Mouse (Mus musculus): ENCODE measurements around the gene Kcnq5.

Gene Kcnq5

GRCm38 (mm10) chr1:21961251-21962082, at the start of gene Kcnq5:
Gene Kcnq5, minus strand, starts transcription at chr1:21961942.
- peak; percentile 14 to 25 for DNase-seq

DNA sequence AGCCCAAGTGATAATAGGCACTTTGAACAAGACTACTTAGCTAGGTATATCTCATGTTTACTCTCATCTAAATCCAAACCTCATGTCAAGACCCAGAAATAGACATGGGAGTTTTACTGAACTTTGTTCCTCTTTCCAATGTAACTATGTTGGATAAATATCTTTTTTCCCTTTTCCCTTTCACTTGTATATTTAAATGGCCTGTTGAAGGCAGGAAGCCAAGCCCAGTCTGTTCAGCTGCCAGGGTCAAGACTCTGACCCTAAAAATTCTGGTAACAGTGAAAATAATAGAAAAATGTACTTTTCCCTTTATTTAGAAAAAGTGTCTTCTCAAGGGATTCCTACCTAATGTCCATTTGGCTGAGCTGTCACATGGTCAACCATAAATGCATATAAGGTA, 18.0 kb upstream of the Kcnq5 start:
- no peak for DNase-seq

- no peak for DNase-seq
Measured at GRCm38 (mm10) chr1:21979292-21979691, 17.6 kb upstream of the Kcnq5 start.

DNA sequence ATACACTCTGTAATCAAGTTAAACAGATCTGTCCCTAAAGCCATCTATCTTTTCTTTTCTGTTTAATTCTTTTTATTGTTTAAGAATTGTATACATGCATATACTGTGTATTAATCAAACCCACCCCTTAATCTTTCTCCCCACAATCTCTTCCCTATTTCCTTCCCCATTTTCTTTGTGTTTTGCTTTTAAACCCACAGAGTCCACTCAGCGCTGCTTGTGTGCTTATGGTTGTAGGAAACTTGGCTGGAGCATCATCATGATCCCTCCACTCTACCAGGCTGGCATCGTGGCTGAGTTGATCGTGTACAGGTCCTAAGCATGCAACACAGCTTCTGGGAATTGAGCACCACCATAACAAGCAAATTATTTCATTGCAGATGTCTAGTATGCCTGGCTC, 12.3 kb upstream of the Kcnq5 start:
- no peak for DNase-seq

- no peak for DNase-seq
Measured at GRCm38 (mm10) chr1:21967139-21967538, 5.4 kb upstream of the Kcnq5 start.

- DNase-seq: peak in 1 of 2 experiments; percentile 3
Measured at GRCm38 (mm10) chr1:21962896-21963864, 1.4 kb upstream of the Kcnq5 start.

GRCm38 (mm10) chr1:21962083-21962471, 335 bp upstream of the Kcnq5 start:
- peak; percentile 1 to 3 for DNase-seq

DNA sequence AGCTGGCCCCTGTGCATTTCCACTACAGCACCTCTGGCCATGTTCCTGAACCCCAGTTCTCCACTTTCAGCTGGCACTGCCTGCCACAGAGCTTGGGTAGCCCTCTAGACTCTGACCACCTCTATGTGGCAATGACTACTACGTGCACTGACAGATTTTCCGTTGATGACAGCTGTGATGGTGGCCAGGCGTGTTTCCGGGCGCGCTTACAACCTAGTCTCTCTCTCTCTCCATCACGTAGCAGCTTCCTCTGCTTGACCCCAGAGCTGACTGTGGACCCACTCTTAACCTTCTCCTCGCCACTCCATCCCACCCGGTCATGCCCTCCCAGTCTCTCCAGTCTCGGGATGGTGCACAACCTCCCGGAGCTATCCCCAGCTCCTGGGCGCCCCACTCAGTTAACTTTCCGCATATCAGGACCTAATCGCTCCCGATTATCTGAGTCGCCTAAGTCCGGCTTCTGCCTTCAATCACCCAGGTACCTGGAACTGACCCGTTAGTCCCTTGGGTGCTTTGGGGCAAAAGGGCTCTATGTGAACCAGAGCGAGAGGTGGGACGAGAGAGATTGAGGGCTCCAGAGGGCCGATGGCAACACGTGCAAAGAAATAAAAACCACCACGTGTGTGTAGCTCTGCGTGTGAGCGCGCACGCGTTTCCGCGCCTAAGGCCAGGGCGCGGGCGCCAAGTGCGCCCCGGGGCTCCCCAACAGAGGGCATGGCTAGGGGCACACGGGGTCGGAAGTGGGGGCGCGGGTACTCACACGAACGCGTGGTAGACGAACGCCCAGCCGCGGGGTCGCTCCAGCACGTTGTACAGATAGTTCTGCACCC, 1.1 kb downstream of the Kcnq5 start:
- DNase-seq: peak; percentile 3 to 7

DNA sequence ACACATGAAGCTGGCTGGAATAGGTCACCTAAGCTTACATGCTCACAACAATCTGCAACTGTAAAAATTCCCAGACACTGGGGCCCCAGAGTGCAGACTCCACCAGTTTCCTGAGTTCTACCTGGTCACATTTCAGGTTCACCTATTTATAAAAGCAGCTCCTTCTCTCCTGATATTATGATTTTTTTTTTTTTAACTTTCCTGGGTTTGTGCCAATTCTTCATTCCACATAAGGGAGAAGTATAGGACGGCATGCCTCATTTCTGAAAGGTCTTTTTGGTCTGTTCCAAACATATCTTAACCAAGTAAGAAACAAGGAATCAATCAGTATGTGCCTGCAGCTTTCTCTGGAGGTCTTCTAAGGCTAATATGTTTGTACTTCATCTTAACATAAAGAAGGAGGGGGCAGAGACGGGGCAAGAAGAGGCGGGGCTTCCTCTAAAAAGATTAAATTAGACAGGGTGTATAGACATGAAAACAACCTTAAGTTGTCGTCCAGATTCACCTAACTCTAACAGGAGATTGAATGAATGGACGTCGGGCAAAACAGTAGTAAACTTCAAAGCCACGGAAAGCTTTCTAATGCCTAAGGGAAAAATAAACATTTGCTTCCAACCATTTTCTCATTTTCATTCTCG, 2.0 kb downstream of the Kcnq5 start:
- DNase-seq: no peak

- no peak for DNase-seq
Measured at GRCm38 (mm10) chr1:21958013-21958412, 3.7 kb downstream of the Kcnq5 start.

- no peak for DNase-seq
Measured at GRCm38 (mm10) chr1:21940831-21941230, 20.9 kb downstream of the Kcnq5 start.

GRCm38 (mm10) chr1:21927182-21927581, 34.6 kb downstream of the Kcnq5 start:
- no peak for DNase-seq

- DNase-seq: no peak
Measured at GRCm38 (mm10) chr1:21923293-21923642, 38.5 kb downstream of the Kcnq5 start.

DNA sequence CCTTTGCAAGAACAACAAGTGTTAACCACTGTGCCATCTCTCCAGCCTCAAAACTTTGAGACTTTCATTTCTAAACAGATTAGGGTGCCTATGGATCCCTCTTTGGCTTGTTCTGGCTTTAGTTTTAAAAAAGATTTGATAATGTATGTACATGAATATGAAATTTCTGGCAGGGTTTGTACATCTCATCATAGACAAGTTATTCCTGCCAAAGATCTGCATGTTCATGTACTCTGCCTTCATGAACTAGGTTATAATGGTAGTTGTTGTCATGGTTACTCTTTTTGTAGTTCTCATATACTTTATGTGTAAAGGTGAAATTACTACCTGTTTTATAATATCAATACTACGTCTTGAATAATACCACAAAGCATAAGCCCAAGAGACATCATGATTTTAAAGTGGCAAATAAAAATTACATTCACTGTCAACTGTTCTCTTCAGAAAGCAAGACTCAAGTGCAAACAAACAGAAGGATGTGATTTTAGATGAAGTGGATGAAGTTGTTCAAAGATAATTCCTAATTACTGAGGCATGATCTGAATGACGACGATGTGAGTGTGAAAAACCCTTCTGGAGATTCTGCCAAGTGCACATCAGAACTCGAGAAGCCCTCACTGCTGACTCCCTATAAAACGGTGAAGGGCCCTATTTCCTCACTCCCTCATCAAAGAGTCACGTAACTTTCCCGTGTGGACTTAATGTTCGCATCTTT, 39.0 kb downstream of the Kcnq5 start:
- no peak for DNase-seq

DNA sequence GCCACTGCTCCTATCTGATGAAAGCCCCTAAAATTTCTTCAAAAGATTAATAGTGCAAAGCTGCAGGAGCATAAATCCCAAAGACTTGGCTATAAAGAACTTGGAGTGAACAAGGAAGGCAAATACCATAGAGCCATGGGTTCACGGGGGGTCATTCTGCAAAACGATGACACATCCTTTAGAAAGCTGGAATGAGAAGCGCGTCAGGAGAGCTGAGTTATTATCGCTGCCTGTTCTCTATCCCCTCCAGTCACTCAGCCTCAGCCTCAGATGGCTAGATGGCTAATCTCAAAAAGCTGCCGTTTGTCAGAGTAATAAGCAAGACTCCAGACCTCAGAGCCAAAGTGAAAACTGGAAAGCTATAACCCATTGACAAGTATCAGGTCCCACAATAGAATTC, 42.5 kb downstream of the Kcnq5 start:
- DNase-seq: no peak

DNA sequence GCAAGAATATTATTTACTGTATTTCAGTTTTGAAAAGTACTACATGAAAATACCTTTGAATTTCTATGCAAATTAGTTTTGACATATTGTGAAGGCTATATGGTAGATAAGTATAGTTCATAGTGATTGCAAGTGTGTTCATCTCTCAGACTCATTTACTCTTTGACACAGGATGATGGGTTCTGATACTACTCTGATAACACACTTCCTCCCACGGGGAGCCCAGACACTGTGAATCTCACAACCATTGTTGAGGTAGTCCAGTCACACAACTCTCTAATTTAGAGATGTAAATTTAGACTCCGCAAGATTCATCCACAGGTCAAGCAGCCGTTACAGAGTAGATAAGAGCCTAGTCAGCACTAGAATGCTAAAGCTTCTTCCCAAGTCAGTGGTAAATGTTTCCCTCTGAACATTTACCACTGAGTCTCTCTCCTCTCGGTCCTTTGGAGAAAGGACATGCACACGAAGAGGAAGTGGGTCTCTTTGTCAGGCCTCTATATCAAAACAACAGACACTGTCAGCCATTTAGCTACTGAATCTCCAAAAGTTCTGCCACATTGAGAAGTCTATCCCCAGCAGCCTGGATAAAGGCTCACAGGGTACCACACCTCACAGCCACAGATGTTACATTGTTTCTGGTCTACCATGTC, 65.5 kb downstream of the Kcnq5 start:
- no peak for DNase-seq

- DNase-seq: no peak
Measured at GRCm38 (mm10) chr1:21883747-21884146, 78.0 kb downstream of the Kcnq5 start.

DNA sequence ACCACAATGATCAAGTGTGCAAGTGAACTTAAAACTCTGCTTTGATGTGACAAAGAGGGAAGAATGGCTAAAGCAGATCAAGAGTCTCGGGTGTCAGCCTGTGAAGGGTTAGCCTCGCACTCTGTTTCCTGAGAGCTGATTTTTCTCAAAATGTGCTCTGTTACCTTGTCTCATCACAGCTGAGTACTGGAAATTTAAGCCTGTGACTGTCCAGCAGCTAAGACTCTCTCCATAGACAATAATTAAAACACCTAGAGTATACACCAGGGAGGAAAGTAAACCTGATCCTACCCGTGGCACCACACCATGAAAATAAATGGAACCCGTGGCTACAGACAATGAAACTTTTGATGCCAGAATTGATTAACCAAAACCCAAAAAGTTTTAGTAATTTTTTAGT, 90.9 kb downstream of the Kcnq5 start:
- DNase-seq: no peak

DNA sequence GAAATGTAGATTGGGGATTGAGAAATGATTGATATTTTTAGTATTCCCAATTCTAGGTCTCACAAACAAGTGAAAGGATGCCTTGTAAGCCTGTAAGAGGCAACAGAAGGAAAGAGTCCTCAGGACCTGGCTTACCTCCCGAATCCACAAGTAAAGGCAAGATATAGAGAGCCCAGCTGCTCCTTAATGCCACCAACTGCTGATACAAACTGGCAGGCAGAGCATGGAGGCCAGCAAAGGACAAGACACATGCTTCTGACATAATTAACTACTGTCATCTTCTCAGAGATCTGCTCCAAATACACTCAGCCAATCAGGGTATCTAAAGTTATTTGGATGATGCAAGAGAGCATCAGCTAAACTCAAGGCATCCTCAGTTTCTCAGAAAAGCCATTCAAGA, 93.3 kb downstream of the Kcnq5 start:
- no peak for DNase-seq

DNA sequence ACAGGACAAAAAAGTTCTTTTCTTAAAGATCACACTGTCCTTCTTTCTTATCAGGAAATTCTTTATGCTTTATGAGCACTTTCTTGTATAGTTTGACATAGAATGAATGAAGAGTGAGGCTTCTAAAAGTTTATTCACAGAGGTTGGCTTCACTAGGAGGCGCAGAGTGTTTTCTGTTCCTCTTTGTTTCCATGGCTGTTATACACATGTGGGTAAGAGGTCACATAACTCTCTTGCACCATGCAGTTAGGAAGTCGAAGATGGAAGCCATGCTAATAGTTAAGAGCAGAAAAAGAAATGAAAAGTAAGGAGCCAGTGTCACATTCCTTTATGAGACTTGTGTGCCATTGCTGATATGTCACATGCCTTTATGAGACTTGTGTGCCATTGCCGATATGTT, 105.3 kb downstream of the Kcnq5 start:
- DNase-seq: no peak

- no peak for DNase-seq
Measured at GRCm38 (mm10) chr1:21838534-21838933, 123.2 kb downstream of the Kcnq5 start.

Measured in lung, adult 18-20 months (tissue).